Mouse (Mus musculus): Measurements from ENCODE around the gene Ganab. TPM values are rescaled to one million over a fixed set of nuclear protein-coding genes. Genes with fewer than 3 reads are reported as not detected.

Gene Ganab
- polyA plus RNA-seq, 1 experiment = 117 TPM

DNA sequence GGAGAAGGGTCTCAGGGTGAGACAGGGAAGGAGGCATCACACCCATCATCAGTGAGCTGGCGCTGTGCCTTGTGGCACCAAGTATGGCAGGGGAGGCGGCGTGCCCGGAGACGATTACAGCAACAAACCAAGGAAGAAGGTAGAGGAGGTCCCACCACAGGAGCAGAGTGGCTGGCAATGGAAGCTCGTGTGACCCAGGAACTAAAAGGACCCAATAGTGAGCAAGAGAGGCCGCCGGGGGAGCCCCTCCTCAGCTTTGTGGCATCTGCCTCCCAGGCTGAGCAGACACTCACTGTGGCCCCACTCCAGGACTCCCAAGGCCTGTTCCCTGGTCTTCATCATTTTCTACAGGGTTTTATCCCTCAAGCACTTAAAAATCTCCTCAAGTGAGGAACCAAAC lies 67.9 kb downstream of the Ganab start:
- TF ChIP-seq MAX (IDR thresholded peaks at IDR 0.05) (no peak), CTCF (IDR thresholded peaks at IDR 0.05; ENCODE audit: control insufficient read depth, insufficient read depth, insufficient read length) (no peak), MYOG (IDR thresholded peaks at IDR 0.05; ENCODE audit: control insufficient read depth, extremely low read depth, insufficient read length) (no peak), CEBPB (IDR thresholded peaks at IDR 0.05; ENCODE audit: low read depth) (no peak), MYOD1 (IDR thresholded peaks at IDR 0.05; ENCODE audit: control insufficient read depth, insufficient read length, low read depth) (no peak), FOSL1 (IDR thresholded peaks at IDR 0.05; ENCODE audit: insufficient read depth, low read length, poor library complexity, severe bottlenecking) (no peak)
- Histone ChIP-seq H3K4me3 (ENCODE audit: insufficient read depth, poor library complexity, severe bottlenecking) (no peak overlapping the region), H3ac (ENCODE audit: control insufficient read depth, insufficient read length, low read depth) (peak overlapping the region; percentile 65), H3K36me3 (ENCODE audit: control insufficient read depth, insufficient read depth) (peaks cover 74% of the 10 kb centered on the region), H3K79me2 (ENCODE audit: control insufficient read depth, insufficient read depth) (peaks cover 46% of the 10 kb centered on the region), H3K27me3 (ENCODE audit: control insufficient read depth, insufficient read depth, insufficient read length) (no peaks in the 10 kb centered on the region), H3K79me3 (ENCODE audit: low read depth) (peaks cover 42% of the 10 kb centered on the region)

DNA sequence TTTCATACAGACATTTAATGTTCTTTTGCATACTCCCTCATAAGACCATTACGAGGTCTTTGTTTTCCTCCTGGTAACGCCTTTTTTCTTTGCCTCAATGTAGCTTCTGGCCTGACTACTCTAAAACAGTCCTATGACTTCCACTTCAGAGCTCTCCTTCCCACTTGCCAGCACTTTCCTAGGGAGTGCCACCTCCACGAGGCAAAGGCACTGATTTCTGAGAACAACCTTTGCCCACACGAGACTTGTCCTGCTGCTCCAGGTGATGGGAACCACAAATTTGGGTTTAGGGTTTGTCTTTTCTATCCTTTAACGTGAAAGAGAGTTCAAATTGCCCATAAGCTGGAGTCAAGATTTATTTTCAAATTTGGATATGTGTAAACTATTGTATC lies 68.3 kb downstream of the Ganab start:
- Histone ChIP-seq H3K27me3 (ENCODE audit: control insufficient read depth, insufficient read depth, insufficient read length) (no peaks in the 10 kb centered on the region), H3K36me3 (ENCODE audit: control insufficient read depth, insufficient read depth) (peaks cover 74% of the 10 kb centered on the region), H3ac (ENCODE audit: control insufficient read depth, insufficient read length, low read depth) (peak overlapping the region; percentile 84), H3K79me2 (ENCODE audit: control insufficient read depth, insufficient read depth) (peaks cover 50% of the 10 kb centered on the region), H3K4me3 (ENCODE audit: insufficient read depth, poor library complexity, severe bottlenecking) (peak overlapping the region; percentile 36), H3K79me3 (ENCODE audit: low read depth) (peaks cover 46% of the 10 kb centered on the region)
- no peak for TF ChIP-seq MYOD1 (IDR thresholded peaks at IDR 0.05; ENCODE audit: control insufficient read depth, insufficient read length, low read depth)
- no peak for TF ChIP-seq CTCF (IDR thresholded peaks at IDR 0.05; ENCODE audit: control insufficient read depth, insufficient read depth, insufficient read length)
- no peak for TF ChIP-seq FOSL1 (IDR thresholded peaks at IDR 0.05; ENCODE audit: insufficient read depth, low read length, poor library complexity, severe bottlenecking)
- TF ChIP-seq CEBPB (IDR thresholded peaks at IDR 0.05; ENCODE audit: low read depth) = no peak
- no peak for TF ChIP-seq MYOG (IDR thresholded peaks at IDR 0.05; ENCODE audit: control insufficient read depth, extremely low read depth, insufficient read length)
- TF ChIP-seq USF1 (IDR thresholded peaks at IDR 0.05; ENCODE audit: low read depth) = no peak
- no peak for TF ChIP-seq MAX (IDR thresholded peaks at IDR 0.05)

Small RNA genes lying within 50 kb of the gene (microRNA-seq; reads per million reads assigned to microRNA genes)
- gene Mir5136 (ENCODE audit: borderline microRNAs expressed) = not detected

Other genes starting within 250 kb of the Ganab start
- gene Chrm1, start 234.3 kb upstream of the Ganab start, polyA plus RNA-seq (2012; fragmentation: generic; extraction: Trizol) = not detected
- 207 TPM for gene Slc3a2, start 174.7 kb upstream of the Ganab start, polyA plus RNA-seq (2012; fragmentation: generic; extraction: Trizol)
- 116 TPM for gene Wdr74, start 162.2 kb upstream of the Ganab start, polyA plus RNA-seq (2012; fragmentation: generic; extraction: Trizol)
- gene 1700092M07Rik, start 157.4 kb upstream of the Ganab start, polyA plus RNA-seq (2012; fragmentation: generic; extraction: Trizol) = 1.7 TPM
- gene Stx5a, start 156.7 kb upstream of the Ganab start, polyA plus RNA-seq (2012; fragmentation: generic; extraction: Trizol) = 32.9 TPM
- 78.5 TPM for gene Nxf1, start 141.0 kb upstream of the Ganab start, polyA plus RNA-seq (2012; fragmentation: generic; extraction: Trizol)
- gene Tmem223, start 127.1 kb upstream of the Ganab start, polyA plus RNA-seq (2012; fragmentation: generic; extraction: Trizol) = 58.2 TPM
- gene Tmem179b, start 123.6 kb upstream of the Ganab start, polyA plus RNA-seq (2012; fragmentation: generic; extraction: Trizol) = 28.7 TPM
- gene Taf6l, start 111.7 kb upstream of the Ganab start, polyA plus RNA-seq (2012; fragmentation: generic; extraction: Trizol) = 28.5 TPM
- gene Polr2g, start 99.5 kb upstream of the Ganab start, polyA plus RNA-seq (2012; fragmentation: generic; extraction: Trizol) = 178 TPM
- 3.6 TPM for gene Zbtb3, start 95.5 kb upstream of the Ganab start, polyA plus RNA-seq (2012; fragmentation: generic; extraction: Trizol)
- gene Ttc9c, start 78.7 kb upstream of the Ganab start, polyA plus RNA-seq (2012; fragmentation: generic; extraction: Trizol) = 17.7 TPM
- gene Hnrnpul2, start 78.1 kb upstream of the Ganab start, polyA plus RNA-seq (2012; fragmentation: generic; extraction: Trizol) = 45.5 TPM
- 0.54 TPM for gene AC129217.1, start 68.3 kb upstream of the Ganab start, polyA plus RNA-seq (2012; fragmentation: generic; extraction: Trizol)
- gene Bscl2, start 60.6 kb upstream of the Ganab start, polyA plus RNA-seq (2012; fragmentation: generic; extraction: Trizol) = 5.4 TPM
- 0.20 TPM for gene Gng3, start 58.9 kb upstream of the Ganab start, polyA plus RNA-seq (2012; fragmentation: generic; extraction: Trizol)
- 0.25 TPM for gene Lrrn4cl, start 47.3 kb upstream of the Ganab start, polyA plus RNA-seq (2012; fragmentation: generic; extraction: Trizol)
- 169 TPM for gene Ubxn1, start 26.6 kb upstream of the Ganab start, polyA plus RNA-seq (2012; fragmentation: generic; extraction: Trizol)
- 34.4 TPM for gene Uqcc3, start 17.1 kb upstream of the Ganab start, polyA plus RNA-seq (2012; fragmentation: generic; extraction: Trizol)
- gene Lbhd1, start 14.3 kb upstream of the Ganab start, polyA plus RNA-seq (2012; fragmentation: generic; extraction: Trizol) = 8.6 TPM
- gene Gm49403, start 14.1 kb upstream of the Ganab start, polyA plus RNA-seq (2012; fragmentation: generic; extraction: Trizol) = not detected
- 175 TPM for gene 1810009A15Rik, start 9.2 kb upstream of the Ganab start, polyA plus RNA-seq (2012; fragmentation: generic; extraction: Trizol)
- gene Gm49416, start 9.1 kb upstream of the Ganab start, polyA plus RNA-seq (2012; fragmentation: generic; extraction: Trizol) = 0.61 TPM
- gene Ints5, start 5.1 kb upstream of the Ganab start, polyA plus RNA-seq (2012; fragmentation: generic; extraction: Trizol) = 48.0 TPM
- gene B3gat3, start 22.3 kb downstream of the Ganab start, polyA plus RNA-seq (2012; fragmentation: generic; extraction: Trizol) = 60.1 TPM
- gene Rom1, start 31.3 kb downstream of the Ganab start, polyA plus RNA-seq (2012; fragmentation: generic; extraction: Trizol) = 10.4 TPM
- 28.7 TPM for gene Eml3, start 31.5 kb downstream of the Ganab start, polyA plus RNA-seq (2012; fragmentation: generic; extraction: Trizol)
- gene Mta2, start 43.8 kb downstream of the Ganab start, polyA plus RNA-seq (2012; fragmentation: generic; extraction: Trizol) = 109 TPM
- 24.2 TPM for gene Tut1, start 55.8 kb downstream of the Ganab start, polyA plus RNA-seq (2012; fragmentation: generic; extraction: Trizol)
- gene Eef1g, start 69.0 kb downstream of the Ganab start, polyA plus RNA-seq (2012; fragmentation: generic; extraction: Trizol) = 1,028 TPM
- gene Ahnak, start 91.2 kb downstream of the Ganab start, polyA plus RNA-seq (2012; fragmentation: generic; extraction: Trizol) = 86.8 TPM
- not detected for gene Scgb1a1, start 189.9 kb downstream of the Ganab start, polyA plus RNA-seq (2012; fragmentation: generic; extraction: Trizol)
- 4.1 TPM for gene Asrgl1, start 237.6 kb downstream of the Ganab start, polyA plus RNA-seq (2012; fragmentation: generic; extraction: Trizol)